Mouse (Mus musculus): ENCODE results near the gene Gas7. TPM values are rescaled to one million over a fixed set of nuclear protein-coding genes. Genes with fewer than 3 reads are reported as not detected.

Gas7 gene
- total and polyA plus RNA-seq, 2 experiments from 2014 or later, result 4.8 to 23.2 TPM

DNA sequence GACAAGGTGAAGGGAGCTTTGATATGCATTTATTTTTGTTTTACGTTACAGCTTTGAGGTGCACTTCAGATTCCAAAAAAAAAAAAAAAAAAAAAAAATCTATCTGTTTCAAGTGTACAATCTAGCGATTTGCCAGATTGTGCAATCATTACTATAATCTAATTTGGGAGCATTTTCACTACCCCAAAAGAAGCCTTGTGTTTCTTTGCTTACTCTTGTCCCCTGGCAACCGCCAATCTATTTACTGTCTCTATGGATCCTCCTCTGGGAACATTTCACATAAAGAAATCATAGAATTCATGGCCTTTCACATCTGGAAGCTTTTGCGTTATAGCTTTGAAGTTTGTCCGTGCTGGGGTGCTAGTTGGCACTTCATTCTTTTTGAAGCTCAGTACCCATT lies 3.7 kb upstream of the Gas7 start:
- H3K36me3 ChIP-seq (replicated peaks; ENCODE audit: control insufficient read depth, insufficient read depth, low read length), result no peaks in the 10 kb centered on the region

GRCm38 (mm10) chr11:67455527-67455981 lies 317 bp downstream of the Gas7 start:
- no peak overlapping the region for H3K27ac ChIP-seq (ENCODE audit: low read depth)
- WGBS, result 1% methylated on average over 42 of the region's 42 CpGs
- no peak for TF ChIP-seq EP300 (IDR thresholded peaks at IDR 0.05; ENCODE audit: low read depth)
- TF ChIP-seq CTCF (IDR thresholded peaks at IDR 0.05; ENCODE audit: low read depth), result no peak
- H3K36me3 ChIP-seq (replicated peaks; ENCODE audit: control insufficient read depth, insufficient read depth, low read length), result no peaks in the 10 kb centered on the region
- no peaks in the 10 kb centered on the region for H3K9me3 ChIP-seq (replicated peaks; ENCODE audit: control insufficient read depth, low read length)
- peak; percentile 18 for DNase-seq (ENCODE audit: low spot score)
- ATAC-seq (ENCODE audit: insufficient read depth, low read depth), result peak; percentile 24
- no peaks in the 10 kb centered on the region for H3K4me1 ChIP-seq (ENCODE audit: control insufficient read depth, insufficient read depth)
- H3K4me3 ChIP-seq (ENCODE audit: low read depth, low read length), result peak overlapping the region; percentile 71
- H3K4me2 ChIP-seq (ENCODE audit: low read depth, low read length), result peak overlapping the region; percentile 100
- H3K9ac ChIP-seq (replicated peaks; ENCODE audit: low read depth, low read length), result peak overlapping the region; percentile 60
- peaks cover 6% of the 10 kb centered on the region; the same call in 1 of the 2 replicates for H3K27me3 ChIP-seq (ENCODE audit: control insufficient read depth, insufficient read depth, low read length)

More for the DNA sequence above, 3.7 kb upstream of the Gas7 start:
- 77% methylated on average over 5 of the region's 5 CpGs for WGBS
- no peak overlapping the region for H3K4me2 ChIP-seq (ENCODE audit: low read depth, low read length)
- no peak overlapping the region for H3K4me3 ChIP-seq (ENCODE audit: low read depth, low read length)
- H3K9me3 ChIP-seq (replicated peaks; ENCODE audit: control insufficient read depth, low read length), result no peaks in the 10 kb centered on the region
- TF ChIP-seq CTCF (IDR thresholded peaks at IDR 0.05; ENCODE audit: low read depth) (no peak), EP300 (IDR thresholded peaks at IDR 0.05; ENCODE audit: low read depth) (no peak)
- ATAC-seq (ENCODE audit: insufficient read depth, low read depth) (no peak), DNase-seq (ENCODE audit: low spot score) (no peak)
- H3K27ac ChIP-seq (ENCODE audit: low read depth), result no peak overlapping the region
- no peaks in the 10 kb centered on the region for H3K4me1 ChIP-seq (ENCODE audit: control insufficient read depth, insufficient read depth)
- H3K9ac ChIP-seq (replicated peaks; ENCODE audit: low read depth, low read length), result no peak overlapping the region
- peaks cover 6% of the 10 kb centered on the region; the same call in 1 of the 2 replicates for H3K27me3 ChIP-seq (ENCODE audit: control insufficient read depth, insufficient read depth, low read length)

GRCm38 (mm10) chr11:67456029-67456428 lies 792 bp downstream of the Gas7 start:
- no peak overlapping the region for H3K27ac ChIP-seq (ENCODE audit: low read depth)
- peak overlapping the region; percentile 60; the same call in 1 of the 2 replicates for H3K9ac ChIP-seq (replicated peaks; ENCODE audit: low read depth, low read length)
- no peaks in the 10 kb centered on the region for H3K4me1 ChIP-seq (ENCODE audit: control insufficient read depth, insufficient read depth)
- no peaks in the 10 kb centered on the region for H3K36me3 ChIP-seq (replicated peaks; ENCODE audit: control insufficient read depth, insufficient read depth, low read length)
- H3K27me3 ChIP-seq (ENCODE audit: control insufficient read depth, insufficient read depth, low read length), result peaks cover 6% of the 10 kb centered on the region; the same call in 1 of the 2 replicates
- no peaks in the 10 kb centered on the region for H3K9me3 ChIP-seq (replicated peaks; ENCODE audit: control insufficient read depth, low read length)
- no peak for DNase-seq (ENCODE audit: low spot score)
- 23% methylated on average over 7 of the region's 7 CpGs for WGBS
- H3K4me2 ChIP-seq (ENCODE audit: low read depth, low read length), result peak overlapping the region; percentile 100
- H3K4me3 ChIP-seq (ENCODE audit: low read depth, low read length), result peak overlapping the region; percentile 71
- no peak for ATAC-seq (ENCODE audit: insufficient read depth, low read depth)
- no peak for TF ChIP-seq EP300 (IDR thresholded peaks at IDR 0.05; ENCODE audit: low read depth)
- TF ChIP-seq CTCF (IDR thresholded peaks at IDR 0.05; ENCODE audit: low read depth), result no peak

GRCm38 (mm10) chr11:67458171-67458570 lies 2.9 kb downstream of the Gas7 start:
- Histone ChIP-seq H3K4me2 (ENCODE audit: low read depth, low read length) (no peak overlapping the region), H3K4me1 (ENCODE audit: control insufficient read depth, insufficient read depth) (peaks cover 8% of the 10 kb centered on the region; the same call in 1 of the 2 replicates), H3K9ac (replicated peaks; ENCODE audit: low read depth, low read length) (no peak overlapping the region), H3K9me3 (replicated peaks; ENCODE audit: control insufficient read depth, low read length) (no peaks in the 10 kb centered on the region), H3K27ac (ENCODE audit: low read depth) (no peak overlapping the region), H3K4me3 (ENCODE audit: low read depth, low read length) (no peak overlapping the region), H3K27me3 (ENCODE audit: control insufficient read depth, insufficient read depth, low read length) (peaks cover 6% of the 10 kb centered on the region; the same call in 1 of the 2 replicates), H3K36me3 (replicated peaks; ENCODE audit: control insufficient read depth, insufficient read depth, low read length) (no peaks in the 10 kb centered on the region)
- peak; percentile 25 for DNase-seq (ENCODE audit: low spot score)
- no peak for ATAC-seq (ENCODE audit: insufficient read depth, low read depth)
- no peak for TF ChIP-seq EP300 (IDR thresholded peaks at IDR 0.05; ENCODE audit: low read depth)
- peak; percentile 51 for TF ChIP-seq CTCF (IDR thresholded peaks at IDR 0.05; ENCODE audit: low read depth)
- 54% methylated on average over 2 of the region's 2 CpGs for WGBS

DNA sequence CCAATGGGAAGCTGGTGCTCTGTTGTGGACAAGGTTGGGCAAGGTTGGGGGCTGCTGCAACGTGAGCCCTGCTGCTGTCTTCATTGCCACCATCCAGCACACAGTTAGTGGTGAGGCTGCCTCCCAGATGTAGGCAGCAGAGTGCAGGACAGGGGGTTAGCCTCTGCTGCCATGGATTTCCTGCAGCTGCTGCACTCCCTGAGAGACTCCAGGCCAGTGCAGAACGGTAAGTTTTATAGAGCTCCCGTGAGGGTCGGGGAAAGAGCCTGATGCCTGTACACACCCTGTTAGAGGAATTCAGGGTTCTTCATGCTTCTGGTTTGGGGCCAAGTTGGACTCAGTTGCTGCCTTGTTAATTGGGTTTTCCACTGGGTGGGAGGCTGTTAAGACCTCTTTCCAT lies 11.9 kb downstream of the Gas7 start:
- Histone ChIP-seq H3K36me3 (replicated peaks; ENCODE audit: control insufficient read depth, insufficient read depth, low read length) (no peaks in the 10 kb centered on the region), H3K4me2 (ENCODE audit: low read depth, low read length) (no peak overlapping the region), H3K4me3 (ENCODE audit: low read depth, low read length) (no peak overlapping the region), H3K27me3 (ENCODE audit: control insufficient read depth, insufficient read depth, low read length) (no peaks in the 10 kb centered on the region), H3K4me1 (ENCODE audit: control insufficient read depth, insufficient read depth) (peaks cover 2% of the 10 kb centered on the region; the same call in 1 of the 2 replicates), H3K27ac (ENCODE audit: low read depth) (no peak overlapping the region), H3K9me3 (replicated peaks; ENCODE audit: control insufficient read depth, low read length) (no peaks in the 10 kb centered on the region), H3K9ac (replicated peaks; ENCODE audit: low read depth, low read length) (no peak overlapping the region)
- DNase-seq (ENCODE audit: low spot score) (no peak), ATAC-seq (ENCODE audit: insufficient read depth, low read depth) (no peak)
- TF ChIP-seq EP300 (IDR thresholded peaks at IDR 0.05; ENCODE audit: low read depth) (no peak), CTCF (IDR thresholded peaks at IDR 0.05; ENCODE audit: low read depth) (no peak)
- 57% methylated on average over 4 of the region's 4 CpGs for WGBS

GRCm38 (mm10) chr11:67468846-67469245 lies 13.6 kb downstream of the Gas7 start:
- Histone ChIP-seq H3K36me3 (replicated peaks; ENCODE audit: control insufficient read depth, insufficient read depth, low read length) (no peaks in the 10 kb centered on the region), H3K4me1 (ENCODE audit: control insufficient read depth, insufficient read depth) (no peaks in the 10 kb centered on the region), H3K9ac (replicated peaks; ENCODE audit: low read depth, low read length) (no peak overlapping the region), H3K27ac (ENCODE audit: low read depth) (no peak overlapping the region), H3K4me3 (ENCODE audit: low read depth, low read length) (no peak overlapping the region), H3K4me2 (ENCODE audit: low read depth, low read length) (no peak overlapping the region), H3K27me3 (ENCODE audit: control insufficient read depth, insufficient read depth, low read length) (no peaks in the 10 kb centered on the region), H3K9me3 (replicated peaks; ENCODE audit: control insufficient read depth, low read length) (no peaks in the 10 kb centered on the region)
- no peak for TF ChIP-seq CTCF (IDR thresholded peaks at IDR 0.05; ENCODE audit: low read depth)
- no peak for TF ChIP-seq EP300 (IDR thresholded peaks at IDR 0.05; ENCODE audit: low read depth)
- ATAC-seq (ENCODE audit: insufficient read depth, low read depth), result no peak
- 60% methylated on average over 7 of the region's 7 CpGs for WGBS
- peak; percentile 20 for DNase-seq (ENCODE audit: low spot score)
